Mouse (Mus musculus) brain, embryonic 14.5 days (tissue): ENCODE measurements around the gene Ccdc160.

ENCODE experiments used
- CTCF ChIP-seq: fragments of 200-500 bp; IDR thresholded peaks from 2 replicates; pipeline ENCODE4 v1.5.1; 2012; ENCODE audit warnings: inconsistent platforms, mild to moderate bottlenecking, moderate library complexity, borderline replicate concordance; ENCODE audit not compliant: insufficient read depth, insufficient read length; ENCODE audit errors: extremely low read depth
- POLR2A ChIP-seq: fragments of 200-500 bp; IDR thresholded peaks from 2 replicates; pipeline ENCODE4 v1.6.1; 2012; ENCODE audit warnings: mild to moderate bottlenecking, inconsistent platforms, borderline replicate concordance; ENCODE audit not compliant: poor library complexity, insufficient read depth, insufficient read length, severe bottlenecking; ENCODE audit errors: extremely low read depth

GRCm38 (mm10) chrX:52799566-52799965 is 8.6 kb downstream of the Ccdc160 start:
- peak; percentile 26; the same call in 1 of the 2 replicates for TF ChIP-seq CTCF
- TF ChIP-seq POLR2A, result no peak
